Mouse (Mus musculus): ENCODE measurements around the gene Nsfl1c. TPM values are rescaled to one million over a fixed set of nuclear protein-coding genes. Genes with fewer than 3 reads are reported as not detected.
"Not testable (repeated sequence)": the region's sequence is repeated elsewhere in the genome, so short reads cannot be mapped to it uniquely, and the experiment has no call there.

Gene Nsfl1c
- 124 and 155 TPM in 2 replicates for total RNA-seq (2012; rRNA removed)

DNA sequence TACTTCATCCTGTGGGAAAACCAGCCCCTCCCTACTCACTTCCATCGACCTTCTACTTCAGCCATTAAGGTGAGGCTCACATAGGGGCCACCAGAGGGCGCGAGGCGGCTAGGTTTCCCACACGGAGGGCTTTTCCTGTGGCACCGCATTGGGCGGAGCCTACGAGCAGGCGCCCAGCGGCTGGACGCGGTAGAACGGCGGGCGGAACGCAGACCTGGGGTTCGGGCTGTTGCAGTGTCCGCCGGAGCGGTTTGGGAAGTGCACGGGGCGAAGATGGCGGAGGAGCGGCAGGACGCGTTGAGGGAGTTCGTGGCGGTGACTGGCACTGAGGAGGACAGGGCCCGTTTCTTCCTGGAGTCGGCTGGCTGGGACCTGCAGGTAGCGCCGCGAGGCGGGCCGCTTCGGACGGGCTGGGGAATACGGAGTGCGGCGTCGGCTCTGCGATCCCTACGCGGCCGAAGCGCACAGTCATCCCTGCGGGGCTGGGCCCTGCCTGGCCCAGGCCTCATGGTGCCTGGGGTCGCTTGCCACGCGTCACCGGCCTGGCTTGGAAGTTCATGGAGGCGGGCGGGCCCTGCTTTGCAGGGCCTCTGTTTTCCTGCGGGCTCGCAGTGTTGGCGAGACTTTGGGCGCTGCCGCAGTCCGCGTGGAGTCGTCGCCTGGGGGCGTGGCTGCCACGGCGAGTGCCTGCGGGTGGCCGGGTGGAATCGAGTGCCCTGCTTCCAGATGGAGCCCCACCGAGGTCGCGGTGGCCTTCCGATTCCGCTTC lies at the start of gene Nsfl1c:
Gene Nsfl1c (plus strand): TSS at position 148 of the 769 bp plus-strand sequence.
- DNase-seq (ENCODE audit: low read depth, low spot score) = peak; percentile 91
- no peak for TF ChIP-seq MAFK (IDR thresholded peaks at IDR 0.05; ENCODE audit: insufficient read depth, low read depth, low read length)
- TF ChIP-seq ZC3H11A (IDR thresholded peaks at IDR 0.05; ENCODE audit: borderline replicate concordance, low read depth, low read length) = peak; percentile 42
- TF ChIP-seq ZNF384 (IDR thresholded peaks at IDR 0.05; ENCODE audit: low read depth, low read length) = 0 out of 2 replicates have a peak, but pooled peaks have one; percentile 33
- peak; percentile 84 for TF ChIP-seq HCFC1 (IDR thresholded peaks at IDR 0.05; ENCODE audit: borderline replicate concordance, insufficient read depth, low read length)
- Histone ChIP-seq H3K36me3 (ENCODE audit: control insufficient read depth, insufficient read depth, low read length, poor library complexity, severe bottlenecking) (peaks cover 9% of the 10 kb centered on the region), H3K9ac (ENCODE audit: insufficient read depth, low read depth, low read length, poor library complexity, severe bottlenecking) (peak within 1 kb of the TSS; percentile 96), H3K4me1 (ENCODE audit: control insufficient read depth in 2 of 2, insufficient read depth in 2 of 2, low read length in 2 of 2, poor library complexity in 1 of 2) (peaks cover 0 to 9% of the 10 kb centered on the region in 2 experiments; a peak in 2 of 4 replicates), H3K27ac (ENCODE audit: insufficient read depth, low read depth, low read length, poor library complexity, severe bottlenecking) (peak within 1 kb of the TSS; percentile 54; the same call in 1 of the 2 replicates), H3K9me3 (ENCODE audit: control insufficient read depth, insufficient read depth, low read depth, low read length) (no peaks in the 10 kb centered on the region), H3K4me3 (ENCODE audit: insufficient read depth in 1 of 2, low read depth in 1 of 2, low read length in 2 of 2, poor library complexity in 1 of 2, severe bottlenecking in 1 of 2) (peak within 1 kb of the TSS; percentile 95)
- in situ Hi-C loops (cut with MboI; ENCODE audit: low sequenced_read_pairs in 2 of 2, unreplicated experiment in 2 of 2) = no loop called here

DNA sequence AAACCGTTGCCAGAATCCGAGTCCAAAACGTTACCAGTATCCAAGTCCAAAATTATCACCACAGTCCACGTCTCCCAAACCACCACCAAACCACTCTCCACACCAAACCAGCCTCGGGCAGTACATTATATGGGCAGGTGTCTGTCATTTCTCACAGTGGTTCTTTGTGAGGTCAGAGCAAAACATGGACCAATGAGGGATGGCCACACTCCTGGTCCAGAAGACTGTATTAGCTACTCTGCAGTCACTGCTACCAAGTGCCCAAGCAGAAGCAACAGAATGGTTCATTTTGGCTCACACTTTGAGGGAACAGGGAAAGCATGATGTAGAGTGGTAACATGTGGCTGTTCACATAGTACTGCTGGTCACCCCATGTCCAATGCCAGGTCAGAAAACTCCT lies 17.9 kb upstream of the Nsfl1c start, which contains the start of gene 4921509C19Rik:
Gene 4921509C19Rik (minus strand): TSS at position 101 of the 400 bp plus-strand sequence.
- DNase-seq (ENCODE audit: low read depth, low spot score); H3K36me3 ChIP-seq (ENCODE audit: control insufficient read depth, insufficient read depth, low read length, poor library complexity, severe bottlenecking); in situ Hi-C loops (cut with MboI; ENCODE audit: low sequenced_read_pairs in 2 of 2, unreplicated experiment in 2 of 2); H3K9ac ChIP-seq (ENCODE audit: insufficient read depth, low read depth, low read length, poor library complexity, severe bottlenecking); H3K4me3 ChIP-seq (ENCODE audit: insufficient read depth in 1 of 2, low read depth in 1 of 2, low read length in 2 of 2, poor library complexity in 1 of 2, severe bottlenecking in 1 of 2); H3K27ac ChIP-seq (ENCODE audit: insufficient read depth, low read depth, low read length, poor library complexity, severe bottlenecking); H3K9me3 ChIP-seq (ENCODE audit: control insufficient read depth, insufficient read depth, low read depth, low read length); H3K4me1 ChIP-seq (ENCODE audit: control insufficient read depth in 2 of 2, insufficient read depth in 2 of 2, low read length in 2 of 2, poor library complexity in 1 of 2): not testable (repeated sequence)

DNA sequence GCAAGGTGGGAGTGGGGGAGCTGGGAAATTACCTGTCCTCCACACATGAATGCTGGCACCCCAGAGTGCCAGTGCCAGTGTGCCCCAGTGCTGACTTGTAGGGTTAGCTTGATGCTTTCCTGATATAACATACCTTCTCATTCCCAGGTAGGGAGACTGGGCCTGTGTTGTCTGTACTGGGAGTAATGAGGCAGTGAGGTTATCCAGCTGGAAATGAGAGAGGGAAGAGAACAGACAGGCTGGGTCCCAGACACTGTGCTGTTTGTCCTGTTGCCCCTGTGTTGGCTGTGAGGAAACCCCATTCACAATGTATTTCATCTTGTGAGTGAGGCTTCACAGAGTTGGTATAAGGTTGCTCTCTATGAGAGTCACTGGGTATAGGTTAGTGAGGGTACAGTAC lies 7.5 kb upstream of the Nsfl1c start:
- Histone ChIP-seq H3K9ac (ENCODE audit: insufficient read depth, low read depth, low read length, poor library complexity, severe bottlenecking) (no peak overlapping the region), H3K4me3 (ENCODE audit: insufficient read depth in 1 of 2, low read depth in 1 of 2, low read length in 2 of 2, poor library complexity in 1 of 2, severe bottlenecking in 1 of 2) (no peak overlapping the region), H3K27ac (ENCODE audit: insufficient read depth, low read depth, low read length, poor library complexity, severe bottlenecking) (no peak overlapping the region), H3K9me3 (ENCODE audit: control insufficient read depth, insufficient read depth, low read depth, low read length) (no peaks in the 10 kb centered on the region), H3K36me3 (ENCODE audit: control insufficient read depth, insufficient read depth, low read length, poor library complexity, severe bottlenecking) (no peaks in the 10 kb centered on the region), H3K4me1 (ENCODE audit: control insufficient read depth in 2 of 2, insufficient read depth in 2 of 2, low read length in 2 of 2, poor library complexity in 1 of 2) (no peaks in the 10 kb centered on the region)
- DNase-seq (ENCODE audit: low read depth, low spot score) = no peak
- in situ Hi-C loops (cut with MboI; ENCODE audit: low sequenced_read_pairs in 2 of 2, unreplicated experiment in 2 of 2) = no loop called here
- no peak for TF ChIP-seq CHD2 (IDR thresholded peaks at IDR 0.05; ENCODE audit: low read depth, low read length)
- no peak for TF ChIP-seq HCFC1 (IDR thresholded peaks at IDR 0.05; ENCODE audit: borderline replicate concordance, insufficient read depth, low read length)
- no peak for TF ChIP-seq MAFK (IDR thresholded peaks at IDR 0.05; ENCODE audit: insufficient read depth, low read depth, low read length)

DNA sequence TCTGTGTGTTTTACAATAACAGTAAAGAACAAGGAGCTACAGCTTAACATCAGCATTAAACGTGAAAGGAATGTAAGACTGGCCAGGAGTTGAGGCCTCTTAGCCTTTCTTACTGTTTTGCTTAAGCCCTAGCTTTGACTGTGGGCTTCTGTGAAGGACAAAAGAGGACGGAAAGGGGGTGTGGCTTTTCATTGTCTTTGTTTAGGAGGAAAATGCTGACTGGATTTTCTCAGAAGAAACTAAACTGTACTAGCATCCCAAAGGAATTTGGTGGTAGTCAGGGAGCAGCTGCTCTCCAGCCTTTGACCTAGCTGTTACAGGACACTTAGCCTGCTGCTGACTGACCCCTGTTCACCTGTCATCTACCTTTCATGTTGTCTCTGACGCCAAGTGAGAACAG lies 4.4 kb downstream of the Nsfl1c start:
- Histone ChIP-seq H3K4me3 (ENCODE audit: insufficient read depth in 1 of 2, low read depth in 1 of 2, low read length in 2 of 2, poor library complexity in 1 of 2, severe bottlenecking in 1 of 2) (no peak overlapping the region), H3K9ac (ENCODE audit: insufficient read depth, low read depth, low read length, poor library complexity, severe bottlenecking) (no peak overlapping the region), H3K36me3 (ENCODE audit: control insufficient read depth, insufficient read depth, low read length, poor library complexity, severe bottlenecking) (peaks cover 19% of the 10 kb centered on the region), H3K9me3 (ENCODE audit: control insufficient read depth, insufficient read depth, low read depth, low read length) (no peaks in the 10 kb centered on the region), H3K27ac (ENCODE audit: insufficient read depth, low read depth, low read length, poor library complexity, severe bottlenecking) (no peak overlapping the region), H3K4me1 (ENCODE audit: control insufficient read depth in 2 of 2, insufficient read depth in 2 of 2, low read length in 2 of 2, poor library complexity in 1 of 2) (peaks cover 0 to 9% of the 10 kb centered on the region in 2 experiments; a peak in 2 of 4 replicates)
- DNase-seq (ENCODE audit: low read depth, low spot score) = peak; percentile 24
- in situ Hi-C loops (cut with MboI; ENCODE audit: low sequenced_read_pairs in 2 of 2, unreplicated experiment in 2 of 2) = no loop called here
- TF ChIP-seq CHD2 (IDR thresholded peaks at IDR 0.05; ENCODE audit: low read depth, low read length) (no peak), HCFC1 (IDR thresholded peaks at IDR 0.05; ENCODE audit: borderline replicate concordance, insufficient read depth, low read length) (no peak), ZC3H11A (IDR thresholded peaks at IDR 0.05; ENCODE audit: borderline replicate concordance, low read depth, low read length) (no peak), MAFK (IDR thresholded peaks at IDR 0.05; ENCODE audit: insufficient read depth, low read depth, low read length) (peak; percentile 79), ZNF384 (IDR thresholded peaks at IDR 0.05; ENCODE audit: low read depth, low read length) (no peak)

Measured in ES-E14 (cell line).